Mouse (Mus musculus) hematopoietic stem cell, adult 5-6 weeks (primary cell): ENCODE results near the gene Phf21b. TPM values are rescaled to one million over a fixed set of nuclear protein-coding genes. Genes with fewer than 3 reads are reported as not detected.

ENCODE experiments used
- ATAC-seq, 2 experiments: fragments of 125-278 bp in 1 of 2; replicated peaks in 1 of 2; 2 replicates each; pipeline ENCODE4 v1.8.0; 2016 to 2017; ENCODE audit warnings: inconsistent platforms in 2 of 2, mild to moderate bottlenecking in 2 of 2, moderate number of reproducible peaks in 2 of 2, low read depth in 1 of 2, moderate TSS enrichment in 1 of 2; ENCODE audit not compliant: low FRiP score in 2 of 2, poor library complexity in 2 of 2, severe bottlenecking in 2 of 2, insufficient read depth in 1 of 2, low TSS enrichment in 1 of 2
- total RNA-seq: library from RNA; stranded (forward); fragments of 172-1452, 232-1000 nt; gene quantifications from 2 replicates; pipeline ENCODE4 v1.2.3, GENCODE M21; 2017

The Phf21b gene
- total RNA-seq, 1 experiment from 2014 or later: 2.3 TPM

DNA sequence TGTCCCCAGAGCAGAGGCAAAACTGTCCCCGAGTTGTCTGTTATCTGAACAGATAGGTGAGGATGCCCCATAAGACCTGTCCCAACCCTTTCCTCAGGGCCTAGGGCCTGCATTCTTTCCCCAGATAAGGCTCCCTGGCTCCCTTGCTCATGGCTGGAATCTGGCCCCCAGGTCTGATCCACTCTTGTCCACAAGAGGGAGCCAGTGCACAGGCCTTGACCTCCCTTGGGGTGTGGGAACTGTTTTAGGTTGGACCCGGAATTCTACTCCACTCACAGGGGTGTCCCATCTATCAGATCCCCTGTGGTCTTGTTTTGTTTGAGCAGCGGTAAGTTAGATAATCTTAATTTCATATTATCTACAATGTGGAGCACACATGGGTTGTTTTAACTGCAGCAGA, 100.9 kb downstream of the Phf21b start:
- ATAC-seq: peak; percentile 74 to 88

- ATAC-seq: no peak
Measured at GRCm38 (mm10) chr15:84745831-84746230, 110.0 kb downstream of the Phf21b start.

DNA sequence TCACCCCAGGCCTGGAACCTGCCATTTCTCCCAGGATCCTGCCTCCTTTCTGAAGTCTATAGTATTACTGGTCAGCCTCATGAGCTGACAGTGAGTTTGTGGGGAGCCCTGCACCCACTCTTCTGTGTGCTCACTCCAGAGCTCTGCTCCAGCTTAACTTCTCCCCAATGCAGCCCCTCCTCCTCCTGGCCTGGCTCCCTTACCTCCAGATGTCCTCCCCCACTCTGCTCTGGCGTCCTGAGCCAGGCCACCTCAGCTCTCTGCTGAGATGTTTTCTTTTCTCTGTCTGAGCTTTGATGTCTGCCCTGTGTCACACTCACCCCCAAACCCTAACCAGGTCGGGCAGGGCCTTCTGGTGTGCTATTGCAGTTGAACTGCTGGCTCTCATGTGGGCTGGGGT, 111.5 kb downstream of the Phf21b start:
- no peak for ATAC-seq

- no peak for ATAC-seq
Measured at GRCm38 (mm10) chr15:84743347-84743746, 112.5 kb downstream of the Phf21b start.

- ATAC-seq: no peak
Measured at GRCm38 (mm10) chr15:84741573-84741972, 114.3 kb downstream of the Phf21b start.

DNA sequence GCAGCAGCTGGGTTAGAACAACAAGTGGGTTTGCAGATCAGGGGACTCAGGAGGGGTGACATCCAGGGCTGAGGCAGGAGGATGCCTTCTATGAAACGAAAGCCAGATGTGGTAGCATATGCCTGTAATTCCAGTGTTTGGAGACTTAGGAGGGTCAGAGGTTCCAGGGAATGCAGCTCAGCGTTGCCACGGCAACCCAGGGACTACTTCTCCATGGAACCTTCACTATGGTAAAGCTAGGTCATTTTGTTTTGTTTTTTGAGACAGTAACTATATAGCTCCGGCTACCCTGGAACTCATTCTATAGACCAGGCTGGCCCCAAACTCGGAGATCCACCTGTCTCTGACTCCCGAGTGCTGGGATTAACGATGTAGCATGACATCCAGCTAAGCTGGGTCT, 117.6 kb downstream of the Phf21b start:
- ATAC-seq: no peak

GRCm38 (mm10) chr15:84736994-84737346, 118.9 kb downstream of the Phf21b start:
- no peak for ATAC-seq

DNA sequence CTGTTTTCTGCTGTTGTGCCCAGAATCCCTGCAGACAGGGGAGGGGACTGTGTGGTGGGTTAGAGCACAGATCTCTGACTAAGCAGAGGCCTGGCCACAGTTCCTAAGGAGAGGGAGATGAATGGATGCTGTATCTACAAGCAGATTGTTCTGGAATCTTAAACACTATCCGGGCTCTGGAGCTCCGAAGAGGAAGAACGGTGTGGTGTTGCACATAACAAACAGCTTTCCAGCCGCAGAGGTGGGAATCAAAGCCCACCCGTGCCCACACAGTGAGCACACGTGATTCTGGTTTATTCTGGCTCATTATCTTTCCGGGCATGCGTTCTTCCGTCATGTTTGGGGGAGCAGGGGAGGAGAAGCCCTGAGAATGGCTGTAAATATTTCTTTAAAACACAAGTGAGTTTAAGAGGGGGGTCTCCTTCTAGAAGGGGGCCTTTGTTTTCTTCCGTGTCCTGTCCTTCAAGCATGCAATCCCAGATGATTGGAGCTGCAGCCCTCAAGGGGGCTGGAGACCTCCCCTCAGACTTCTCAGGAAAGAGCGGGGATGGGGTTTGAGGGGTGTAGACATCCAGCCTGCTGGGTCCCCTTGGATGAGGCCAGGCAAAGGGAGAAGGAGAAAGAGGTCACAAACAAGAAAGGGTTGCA, 119.4 kb downstream of the Phf21b start:
- ATAC-seq: no peak

Other genes starting within 250 kb of the Phf21b start
- gene Prr5, start 186.4 kb downstream of the Phf21b start, total RNA-seq: 7.7 and 10.4 TPM in 2 replicates
- not detected in 2 replicates for gene Arhgap8, start 136.0 kb downstream of the Phf21b start, total RNA-seq
- gene Gm29666, start 64.0 kb upstream of the Phf21b start, total RNA-seq: 0.44 and 0.79 TPM in 2 replicates
- gene Nup50, start 67.4 kb upstream of the Phf21b start, total RNA-seq: 60.3 and 81.3 TPM in 2 replicates
- 11.9 and 12.4 TPM in 2 replicates for gene 5031439G07Rik, start 132.5 kb upstream of the Phf21b start, total RNA-seq
- not detected in 2 replicates for gene Upk3a, start 161.1 kb upstream of the Phf21b start, total RNA-seq
- gene Fam118a, start 172.9 kb upstream of the Phf21b start, total RNA-seq: 10.4 and 15.4 TPM in 2 replicates